Mouse (Mus musculus) bone marrow macrophage, adult 2 months (primary cell): ENCODE measurements around the gene Myo7a. TPM values are rescaled to one million over a fixed set of nuclear protein-coding genes. Genes with fewer than 3 reads are reported as not detected.
A peak's percentile ranks its signal among the peaks of the same experiment; 100 is the strongest.

Experiments
- H3K27ac ChIP-seq: 2 replicates; pipeline ENCODE4 v1.5.1; 2012; ENCODE audit warnings: low read depth, low read length; ENCODE audit not compliant: insufficient read depth
- H3K4me1 ChIP-seq: 2 replicates; pipeline ENCODE4 v1.6.1; 2012; ENCODE audit warnings: low read length; ENCODE audit not compliant: control insufficient read depth, insufficient read depth
- H3K4me3 ChIP-seq: 2 replicates; pipeline ENCODE4 v1.5.1; 2012; ENCODE audit warnings: mild to moderate bottlenecking, low read length, moderate library complexity; ENCODE audit not compliant: insufficient read depth
- CTCF ChIP-seq: IDR thresholded peaks from 2 replicates; pipeline ENCODE4 v1.5.1; 2012; ENCODE audit warnings: low read depth, mild to moderate bottlenecking, low read length, moderate library complexity
- POLR2A ChIP-seq: IDR thresholded peaks from 2 replicates; pipeline ENCODE4 v1.6.1; 2012; ENCODE audit warnings: mild to moderate bottlenecking, low read depth, low read length, borderline replicate concordance
- polyA plus RNA-seq: library from polyadenylated mRNA; stranded (reverse); fragments of >200 nt; gene quantifications from 2 replicates; pipeline ENCODE4 v1.2.4, GENCODE M21; 2012; ENCODE audit not compliant: missing spikeins, insufficient read depth, insufficient read length

The Myo7a gene
- polyA plus RNA-seq, 1 experiment = 26.4 TPM

GRCm38 (mm10) chr7:98145402-98145801 is 26.1 kb upstream of the Myo7a start, which contains the start of gene Omp:
Omp (minus strand) TSS chr7:98145502.
- no peak for TF ChIP-seq POLR2A
- no peak for TF ChIP-seq CTCF
- H3K4me3 ChIP-seq = no peak within 1 kb of the TSS
- no peak within 1 kb of the TSS for H3K27ac ChIP-seq
- H3K4me1 ChIP-seq = no peaks in the 10 kb centered on the region

- Histone ChIP-seq H3K4me3 (no peak overlapping the region), H3K27ac (no peak overlapping the region), H3K4me1 (no peaks in the 10 kb centered on the region)
- no peak for TF ChIP-seq CTCF
- no peak for TF ChIP-seq POLR2A
These were observed 23.3 kb upstream of the Myo7a start for GRCm38 (mm10) chr7:98142648-98143047.

- no peak for TF ChIP-seq POLR2A
- TF ChIP-seq CTCF = no peak
- H3K4me3 ChIP-seq = no peak overlapping the region
- no peaks in the 10 kb centered on the region for H3K4me1 ChIP-seq
- no peak overlapping the region for H3K27ac ChIP-seq
These were observed 22.9 kb upstream of the Myo7a start for GRCm38 (mm10) chr7:98142247-98142646.

- Histone ChIP-seq H3K4me3 (no peak overlapping the region), H3K27ac (no peak overlapping the region), H3K4me1 (no peaks in the 10 kb centered on the region)
- TF ChIP-seq POLR2A (no peak), CTCF (peak; percentile 20; the same call in 1 of the 2 replicates)
These were observed 21.9 kb upstream of the Myo7a start for GRCm38 (mm10) chr7:98141206-98141605.

- TF ChIP-seq POLR2A (no peak), CTCF (no peak)
- Histone ChIP-seq H3K4me1 (no peaks in the 10 kb centered on the region), H3K4me3 (no peak overlapping the region), H3K27ac (no peak overlapping the region)
These were observed 21.3 kb upstream of the Myo7a start for GRCm38 (mm10) chr7:98140597-98140996.

- TF ChIP-seq POLR2A (no peak), CTCF (no peak)
- Histone ChIP-seq H3K4me1 (no peaks in the 10 kb centered on the region), H3K27ac (no peak overlapping the region), H3K4me3 (no peak overlapping the region)
These were observed 19.9 kb upstream of the Myo7a start for GRCm38 (mm10) chr7:98139216-98139615.

GRCm38 (mm10) chr7:98137995-98138394 is 18.7 kb upstream of the Myo7a start:
- TF ChIP-seq POLR2A = no peak
- no peak for TF ChIP-seq CTCF
- Histone ChIP-seq H3K4me1 (no peaks in the 10 kb centered on the region), H3K4me3 (no peak overlapping the region), H3K27ac (no peak overlapping the region)

GRCm38 (mm10) chr7:98137583-98137982 is 18.3 kb upstream of the Myo7a start:
- H3K27ac ChIP-seq = no peak overlapping the region
- H3K4me3 ChIP-seq = no peak overlapping the region
- TF ChIP-seq CTCF (no peak), POLR2A (no peak)
- no peaks in the 10 kb centered on the region for H3K4me1 ChIP-seq

- Histone ChIP-seq H3K4me1 (no peaks in the 10 kb centered on the region), H3K27ac (no peak overlapping the region), H3K4me3 (no peak overlapping the region)
- no peak for TF ChIP-seq POLR2A
- TF ChIP-seq CTCF = no peak
These were observed 12.4 kb upstream of the Myo7a start for GRCm38 (mm10) chr7:98131751-98132150.

GRCm38 (mm10) chr7:98125473-98125872 is 6.1 kb upstream of the Myo7a start:
- no peak overlapping the region for H3K27ac ChIP-seq
- TF ChIP-seq CTCF = no peak; the same call in 1 of the 2 replicates
- TF ChIP-seq POLR2A = no peak
- no peak overlapping the region for H3K4me3 ChIP-seq
- H3K4me1 ChIP-seq = no peaks in the 10 kb centered on the region

- TF ChIP-seq CTCF (no peak), POLR2A (no peak)
- no peak overlapping the region for H3K27ac ChIP-seq
- H3K4me3 ChIP-seq = no peak overlapping the region
- H3K4me1 ChIP-seq = no peaks in the 10 kb centered on the region
These were observed 5.4 kb upstream of the Myo7a start for GRCm38 (mm10) chr7:98124701-98125100.

- H3K4me3 ChIP-seq = no peak overlapping the region
- no peak for TF ChIP-seq CTCF
- no peak for TF ChIP-seq POLR2A
- no peak overlapping the region for H3K27ac ChIP-seq
- peaks cover 12% of the 10 kb centered on the region for H3K4me1 ChIP-seq
These were observed 2.3 kb upstream of the Myo7a start for GRCm38 (mm10) chr7:98121673-98122072.
